Mouse (Mus musculus) cortical plate, adult 2 months (tissue): Measurements from ENCODE around the gene C87436. TPM values are rescaled to one million over a fixed set of nuclear protein-coding genes. Genes with fewer than 3 reads are reported as not detected.

ENCODE experiments used
- H3K27ac ChIP-seq: fragments of 200-500 bp; 2 replicates; pipeline ENCODE4 v1.5.1; 2012; ENCODE audit warnings: low read length, control low read depth, inconsistent platforms; ENCODE audit not compliant: insufficient read depth
- H3K4me1 ChIP-seq: fragments of 200-500 bp; 2 replicates; pipeline ENCODE4 v1.6.1; 2011; ENCODE audit warnings: low read length; ENCODE audit not compliant: control insufficient read depth, insufficient read depth
- H3K4me3 ChIP-seq: fragments of 200-500 bp; 2 replicates; pipeline ENCODE4 v1.5.1; 2011; ENCODE audit warnings: mild to moderate bottlenecking, low read length, control low read depth; ENCODE audit not compliant: insufficient read depth
- CTCF ChIP-seq: fragments of 200-500 bp; IDR thresholded peaks from 2 replicates; pipeline ENCODE4 v1.5.1; 2011; ENCODE audit warnings: mild to moderate bottlenecking, control low read depth, low read length; ENCODE audit not compliant: insufficient read depth; ENCODE audit errors: extremely low read depth
- POLR2A ChIP-seq: fragments of 200-500 bp; IDR thresholded peaks from 2 replicates; pipeline ENCODE4 v1.6.1; 2011; ENCODE audit warnings: mild to moderate bottlenecking, low read length, control low read depth; ENCODE audit not compliant: insufficient read depth; ENCODE audit errors: extremely low read depth
- polyA plus RNA-seq: library from polyadenylated mRNA; depleted of rRNA; stranded (reverse); fragments of >200 nt; gene quantifications from 2 replicates; pipeline ENCODE4 v1.2.3, GENCODE M21; 2012

C87436 gene
- polyA plus RNA-seq, 1 experiment, result 21.8 TPM

GRCm38 (mm10) chr6:86445551-86445950 lies 7.4 kb downstream of the C87436 start:
- no peak overlapping the region for H3K4me3 ChIP-seq
- H3K27ac ChIP-seq, result no peak overlapping the region
- no peaks in the 10 kb centered on the region for H3K4me1 ChIP-seq
- no peak for TF ChIP-seq POLR2A
- no peak for TF ChIP-seq CTCF

- no peak overlapping the region for H3K27ac ChIP-seq
- no peak overlapping the region for H3K4me3 ChIP-seq
- H3K4me1 ChIP-seq, result no peaks in the 10 kb centered on the region
- TF ChIP-seq CTCF (no peak), POLR2A (no peak)
Measured at GRCm38 (mm10) chr6:86446927-86447568, 8.9 kb downstream of the C87436 start.

- TF ChIP-seq CTCF (no peak), POLR2A (no peak)
- Histone ChIP-seq H3K27ac (no peak overlapping the region), H3K4me1 (no peaks in the 10 kb centered on the region), H3K4me3 (no peak overlapping the region)
Measured at GRCm38 (mm10) chr6:86456727-86457126, 18.6 kb downstream of the C87436 start.

GRCm38 (mm10) chr6:86463079-86463478 lies 24.9 kb downstream of the C87436 start:
- no peak for TF ChIP-seq CTCF
- no peak for TF ChIP-seq POLR2A

GRCm38 (mm10) chr6:86471317-86471716 lies 33.1 kb downstream of the C87436 start:
- no peak for TF ChIP-seq POLR2A
- no peak for TF ChIP-seq CTCF
- H3K4me1 ChIP-seq, result peaks cover 1% of the 10 kb centered on the region; the same call in 1 of the 2 replicates
- peak overlapping the region; percentile 36; the same call in 1 of the 2 replicates for H3K4me3 ChIP-seq
- H3K27ac ChIP-seq, result peak overlapping the region; percentile 53; the same call in 1 of the 2 replicates

More at GRCm38 (mm10) chr6:86463079-86463478, 24.9 kb downstream of the C87436 start:
- no peak overlapping the region for H3K27ac ChIP-seq
- no peak overlapping the region for H3K4me3 ChIP-seq
- no peaks in the 10 kb centered on the region for H3K4me1 ChIP-seq

GRCm38 (mm10) chr6:86471760-86472099 lies 33.6 kb downstream of the C87436 start:
- H3K4me3 ChIP-seq, result peak overlapping the region; percentile 36
- H3K27ac ChIP-seq, result peak overlapping the region; percentile 53
- TF ChIP-seq CTCF (no peak), POLR2A (no peak)
- peaks cover 1% of the 10 kb centered on the region; the same call in 1 of the 2 replicates for H3K4me1 ChIP-seq

- H3K27ac ChIP-seq, result peak overlapping the region; percentile 58
- H3K4me3 ChIP-seq, result peak overlapping the region; percentile 36
- H3K4me1 ChIP-seq, result peaks cover 1% of the 10 kb centered on the region; the same call in 1 of the 2 replicates
- TF ChIP-seq CTCF, result peak; percentile 85
- TF ChIP-seq POLR2A, result peak; percentile 94
Measured at GRCm38 (mm10) chr6:86472100-86472955, 34.2 kb downstream of the C87436 start.

- TF ChIP-seq CTCF (no peak), POLR2A (no peak)
- peaks cover 1% of the 10 kb centered on the region; the same call in 1 of the 2 replicates for H3K4me1 ChIP-seq
- peak overlapping the region; percentile 36 for H3K4me3 ChIP-seq
- H3K27ac ChIP-seq, result peak overlapping the region; percentile 58
Measured at GRCm38 (mm10) chr6:86473077-86473476, 34.9 kb downstream of the C87436 start.

GRCm38 (mm10) chr6:86474072-86474471 lies 35.9 kb downstream of the C87436 start:
- TF ChIP-seq POLR2A (no peak), CTCF (no peak)
- Histone ChIP-seq H3K4me1 (peaks cover 1% of the 10 kb centered on the region; the same call in 1 of the 2 replicates), H3K27ac (no peak overlapping the region), H3K4me3 (no peak overlapping the region)
